Mouse (Mus musculus) urinary bladder, postnatal 25 days (tissue): ENCODE results near the gene H1foo.
A peak's percentile ranks its signal among the peaks of the same experiment; 100 is the strongest.

Source experiments
- DNase-seq: peaks from one replicate; pipeline ENCODE4 v3.0.0; 2022; ENCODE audit warnings: low spot score

Gene H1foo

GRCm38 (mm10) chr6:115986472-115987095 is 41.8 kb downstream of the H1foo start:
- DNase-seq = no peak

DNA sequence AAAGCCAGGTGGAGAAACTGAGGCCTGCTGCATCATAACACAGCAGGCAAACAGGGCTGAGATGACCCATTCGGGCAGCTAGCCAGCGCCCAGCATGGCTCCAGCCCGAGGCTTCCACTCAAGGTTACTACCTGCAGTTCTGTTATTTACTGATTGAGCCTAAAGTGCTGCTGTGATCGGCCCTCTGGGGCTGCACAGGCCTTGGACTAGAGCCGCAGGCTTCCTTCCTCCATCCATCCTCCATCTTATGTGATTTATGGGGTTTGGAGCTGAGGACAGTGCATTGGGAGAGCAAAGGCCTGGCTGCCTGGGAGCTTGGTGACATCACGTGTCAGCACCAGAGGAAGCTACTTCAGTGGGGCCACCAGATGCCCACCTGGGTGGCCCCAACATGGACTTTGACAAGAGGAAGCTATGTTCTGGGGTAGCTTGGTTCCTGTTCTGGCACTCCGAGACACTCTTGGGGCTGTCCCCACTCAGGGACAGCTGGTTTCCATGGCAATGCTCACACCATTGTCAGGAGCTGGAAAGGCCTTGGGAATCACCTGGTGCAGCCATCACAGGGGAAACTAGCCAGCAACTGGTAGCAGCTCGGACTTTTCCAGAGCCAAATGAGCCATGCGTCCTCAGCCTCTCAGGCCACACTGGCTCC is 42.5 kb downstream of the H1foo start:
- no peak for DNase-seq

DNA sequence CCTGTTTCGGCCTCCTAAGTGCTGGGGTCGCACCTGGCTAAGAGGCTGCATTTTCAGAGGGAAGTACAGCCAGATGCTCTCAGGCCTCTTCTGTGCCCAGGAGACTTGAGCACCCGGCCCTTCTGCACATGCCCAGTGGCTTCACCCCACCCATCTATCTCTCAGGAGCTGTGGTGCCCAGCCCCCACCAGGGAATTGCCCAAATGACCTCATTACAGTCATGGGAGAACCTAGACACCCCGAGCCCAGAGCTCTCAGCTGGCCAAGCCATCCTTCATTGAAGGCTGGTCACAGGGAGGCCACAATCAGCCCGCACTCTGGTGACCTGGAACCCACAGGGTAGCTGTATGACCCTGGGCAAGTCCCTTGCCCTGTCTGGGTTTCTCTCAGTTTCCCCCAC is 44.3 kb downstream of the H1foo start:
- DNase-seq = no peak

- no peak for DNase-seq
Observed at GRCm38 (mm10) chr6:115989607-115990006, 44.9 kb downstream of the H1foo start.

DNA sequence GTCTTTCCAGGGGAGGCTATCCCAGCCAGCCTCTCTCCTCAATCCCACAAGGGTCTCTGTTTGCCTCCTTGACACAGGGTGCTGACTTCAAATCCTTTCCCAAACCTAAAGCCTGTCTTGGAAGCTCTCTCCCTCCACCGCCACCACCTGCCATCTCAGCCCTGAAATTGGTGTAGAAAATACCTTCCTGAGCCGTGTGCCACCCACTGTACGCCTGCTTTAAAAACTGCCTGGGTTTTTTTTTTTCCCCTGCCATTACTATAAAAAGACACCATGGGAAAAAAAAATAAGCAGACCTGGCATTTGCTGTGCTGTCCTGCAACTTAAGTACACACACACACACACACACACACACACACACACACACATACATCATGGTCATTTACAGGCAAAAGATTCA is 45.3 kb downstream of the H1foo start:
- no peak for DNase-seq

GRCm38 (mm10) chr6:115990479-115990878 is 45.7 kb downstream of the H1foo start:
- DNase-seq = no peak

GRCm38 (mm10) chr6:115991108-115991880 is 46.6 kb downstream of the H1foo start:
- DNase-seq = no peak

GRCm38 (mm10) chr6:115991881-115992620 is 47.3 kb downstream of the H1foo start:
- no peak for DNase-seq

GRCm38 (mm10) chr6:115992981-115993380 is 48.2 kb downstream of the H1foo start:
- no peak for DNase-seq

DNA sequence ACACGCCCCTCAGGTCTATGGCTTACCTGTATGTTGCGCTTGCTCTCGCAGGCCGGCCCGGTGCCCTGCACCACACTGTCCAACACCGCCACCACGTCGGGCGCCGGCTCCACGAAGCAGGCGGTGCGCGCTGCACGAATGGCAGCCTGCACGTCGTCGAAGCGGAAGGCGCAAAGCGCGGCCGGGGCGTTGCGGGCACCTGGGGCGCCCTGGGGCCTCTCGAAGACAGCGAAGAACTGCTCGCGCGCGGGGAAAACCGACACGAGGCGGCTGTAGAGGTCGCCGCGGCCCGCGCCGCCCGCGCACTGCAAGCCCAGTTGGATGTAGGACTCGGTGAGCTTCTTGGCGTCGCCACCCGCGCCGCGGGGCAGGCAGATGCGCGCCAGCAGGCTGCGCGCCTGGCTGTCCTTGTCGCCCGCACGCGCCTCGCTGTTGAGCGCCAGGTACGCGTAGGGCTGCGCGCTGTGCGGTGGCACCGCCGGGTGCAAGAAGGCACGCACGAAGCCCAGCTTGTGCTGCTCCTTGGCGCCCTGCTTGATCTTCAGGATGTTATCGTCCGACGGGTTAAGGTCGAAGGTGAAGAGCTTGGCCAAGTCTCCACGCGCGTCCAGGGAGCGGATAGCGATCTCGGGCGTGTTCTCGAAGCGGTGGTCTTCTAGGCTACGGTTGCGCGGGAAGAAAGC is 48.9 kb downstream of the H1foo start:
- no peak for DNase-seq

DNA sequence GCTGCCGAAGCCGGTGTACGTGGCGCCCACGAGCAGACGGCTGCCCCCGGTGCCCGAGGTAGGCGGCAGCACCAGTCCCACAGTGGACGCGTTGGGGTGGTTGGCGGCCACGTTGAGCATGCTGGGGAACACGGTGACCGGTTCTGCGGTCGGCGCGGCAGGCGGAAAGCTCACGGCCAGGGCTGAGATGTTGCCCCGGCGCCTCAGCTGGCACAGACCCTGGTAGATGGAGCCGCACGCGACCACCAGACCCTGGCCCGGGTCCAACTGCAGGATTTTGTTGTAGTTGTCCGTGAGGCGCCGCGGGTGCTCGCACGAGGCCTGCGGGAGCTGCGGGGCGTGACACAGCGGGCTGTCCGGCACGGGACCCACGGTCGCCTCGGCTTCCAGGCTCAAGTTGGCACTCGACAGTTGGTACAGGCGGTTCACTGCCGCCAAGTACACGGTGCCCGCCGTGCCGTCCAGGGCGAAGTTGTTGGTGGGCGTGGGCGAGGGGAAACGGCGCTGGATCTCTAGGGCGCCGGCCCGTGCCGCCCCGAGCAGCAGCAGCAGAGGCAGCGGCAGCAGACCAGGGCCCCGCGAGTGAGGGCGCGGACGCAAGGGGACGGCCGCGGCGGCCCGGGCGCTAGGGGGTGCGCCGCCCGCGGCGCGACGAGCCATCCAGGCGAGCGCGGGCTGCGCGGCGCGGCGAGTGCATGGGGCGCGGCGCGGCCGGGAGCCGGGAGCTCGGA is 49.6 kb downstream of the H1foo start:
- DNase-seq = peak; percentile 25

GRCm38 (mm10) chr6:115994877-115995520 is 50.3 kb downstream of the H1foo start, which contains the start of gene Plxnd1:
TSS of gene Plxnd1 (minus strand) at chr6:115995005.
- DNase-seq = peak; percentile 95

GRCm38 (mm10) chr6:115995531-115995941 is 50.8 kb downstream of the H1foo start:
- no peak for DNase-seq

- no peak for DNase-seq
Observed at GRCm38 (mm10) chr6:115996171-115996851, 51.6 kb downstream of the H1foo start.

DNA sequence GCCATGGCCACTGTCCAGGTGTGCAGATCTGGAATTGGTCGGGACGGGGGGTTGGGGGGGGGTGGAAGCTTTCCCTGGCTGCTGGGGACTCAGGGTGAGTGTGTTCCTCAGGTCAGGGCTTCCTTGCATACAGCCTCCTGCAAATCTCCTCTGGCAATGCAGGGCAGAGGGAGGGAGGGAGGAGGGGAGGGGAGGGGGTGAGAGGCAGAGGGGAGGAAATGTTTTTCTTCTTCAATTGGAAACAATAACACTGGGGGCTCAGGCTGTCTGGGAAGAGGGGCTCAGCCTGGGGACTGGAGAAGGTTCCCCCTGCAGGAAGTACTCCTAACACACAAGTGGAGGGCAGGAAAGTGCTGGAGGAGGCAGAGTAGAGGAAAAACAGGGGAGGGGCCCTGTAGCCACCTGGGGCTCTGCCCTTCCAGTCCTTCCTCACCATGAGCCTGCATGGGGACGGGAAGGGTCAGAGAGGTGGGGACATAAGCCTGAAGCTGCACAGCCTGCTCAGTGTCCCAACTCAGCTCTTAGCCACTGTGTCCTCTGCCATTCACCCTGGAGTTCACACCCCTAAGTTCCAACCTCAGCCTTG is 53.1 kb downstream of the H1foo start:
- no peak for DNase-seq

DNA sequence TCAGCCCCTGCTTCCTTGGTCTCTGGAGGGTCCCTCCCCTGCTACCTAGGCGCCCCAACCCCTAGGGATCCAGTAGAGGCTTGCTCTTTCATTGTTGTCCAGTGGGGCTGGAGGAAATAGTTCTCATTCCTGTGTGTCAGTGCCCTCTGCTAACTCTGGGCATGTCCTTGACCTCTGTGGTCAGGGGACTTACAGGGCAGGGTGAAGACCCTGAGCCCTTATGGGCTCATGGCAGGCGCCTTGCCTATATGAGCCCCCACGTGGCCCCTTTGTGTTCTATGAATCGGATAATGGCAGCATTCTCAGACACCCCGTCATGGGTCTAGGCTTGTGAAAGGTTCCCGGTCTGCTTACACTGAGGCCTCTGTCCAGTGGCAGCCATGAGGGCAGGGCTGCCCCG is 54.0 kb downstream of the H1foo start:
- DNase-seq = no peak

DNA sequence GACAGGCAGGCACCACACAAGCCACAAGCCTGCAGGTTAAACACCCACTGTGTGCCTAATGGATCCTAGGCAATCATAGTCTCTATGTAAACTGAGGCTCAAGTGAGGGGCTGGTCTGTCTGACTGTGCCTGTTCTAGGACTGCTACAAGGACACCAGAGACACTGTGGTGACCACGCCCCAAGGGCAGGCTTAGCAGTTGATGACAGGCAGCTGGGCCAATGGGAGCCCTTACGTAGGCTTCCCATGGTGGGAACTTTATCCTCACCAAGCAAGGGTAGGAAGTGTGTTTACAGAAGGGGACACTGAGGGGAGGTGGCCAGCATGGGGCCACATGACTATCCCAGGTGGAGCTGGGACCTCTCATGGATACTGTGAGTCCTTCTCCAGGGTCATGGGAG is 54.5 kb downstream of the H1foo start:
- no peak for DNase-seq
